Mouse (Mus musculus) forelimb bud, embryonic 11.5 days (tissue): ENCODE results near the gene Hhex.

Source experiments
- DNase-seq: peaks from one replicate; pipeline ENCODE4 v3.0.0-alpha.2; 2012; ENCODE audit warnings: low read depth, low spot score

The Hhex gene

GRCm38 (mm10) chr19:37449246-37449645 is 14.6 kb downstream of the Hhex start:
- no peak for DNase-seq

- DNase-seq, result no peak
These were observed 20.9 kb downstream of the Hhex start for GRCm38 (mm10) chr19:37455528-37455927.

GRCm38 (mm10) chr19:37455961-37456360 is 21.4 kb downstream of the Hhex start:
- no peak for DNase-seq

- DNase-seq, result no peak
These were observed 23.4 kb downstream of the Hhex start for GRCm38 (mm10) chr19:37458013-37458412.

- no peak for DNase-seq
These were observed 31.8 kb downstream of the Hhex start for GRCm38 (mm10) chr19:37466403-37466802.

- DNase-seq, result no peak
These were observed 32.4 kb downstream of the Hhex start for GRCm38 (mm10) chr19:37466978-37467377.

GRCm38 (mm10) chr19:37468841-37469566 is 34.4 kb downstream of the Hhex start:
- no peak for DNase-seq

- no peak for DNase-seq
These were observed 37.1 kb downstream of the Hhex start for GRCm38 (mm10) chr19:37471680-37472079.

GRCm38 (mm10) chr19:37472589-37472988 is 38.0 kb downstream of the Hhex start:
- no peak for DNase-seq

GRCm38 (mm10) chr19:37481704-37482103 is 47.1 kb downstream of the Hhex start:
- no peak for DNase-seq

- no peak for DNase-seq
These were observed 48.1 kb downstream of the Hhex start for GRCm38 (mm10) chr19:37482556-37483187.

GRCm38 (mm10) chr19:37484787-37485186 is 50.2 kb downstream of the Hhex start:
- DNase-seq, result no peak

GRCm38 (mm10) chr19:37486801-37487200 is 52.2 kb downstream of the Hhex start:
- DNase-seq, result no peak

GRCm38 (mm10) chr19:37487811-37488475 is 53.3 kb downstream of the Hhex start:
- DNase-seq, result no peak

GRCm38 (mm10) chr19:37488608-37489262 is 54.1 kb downstream of the Hhex start:
- no peak for DNase-seq
